Mouse (Mus musculus) MEL (cell line): Measurements from ENCODE around the gene Aldh9a1. TPM values are rescaled to one million over a fixed set of nuclear protein-coding genes. Genes with fewer than 3 reads are reported as not detected.
A peak's percentile ranks its signal among the peaks of the same experiment; 100 is the strongest.

Experiments used
- DNase-seq: peaks from one replicate; pipeline ENCODE4 v3.0.0; 2011; ENCODE audit warnings: low read depth, low spot score
- H3K27ac ChIP-seq: 2 replicates; pipeline ENCODE4 v1.5.1; 2012; ENCODE audit warnings: low read depth, mild to moderate bottlenecking, control low read depth, low read length, moderate library complexity; ENCODE audit not compliant: control insufficient read depth
- H3K27me3 ChIP-seq, 2 experiments: fragments of 150-350 bp in 1 of 2; sonication (generic) in 1 of 2; 2 replicates each; pipeline ENCODE4 v1.6.1; 2012; ENCODE audit warnings: low read length in 2 of 2, mild to moderate bottlenecking in 2 of 2, improper control_type of control experiment in 1 of 2, moderate library complexity in 1 of 2; ENCODE audit not compliant: insufficient read depth in 2 of 2, control insufficient read depth in 1 of 2
- H3K36me3 ChIP-seq, 2 experiments: 2 replicates each; pipeline ENCODE4 v1.6.1; 2012 to 2014; ENCODE audit warnings: low read length in 2 of 2, improper control_type of control experiment in 1 of 2, inconsistent platforms in 1 of 2, mild to moderate bottlenecking in 1 of 2; ENCODE audit not compliant: insufficient read depth in 2 of 2, control insufficient read depth in 1 of 2
- H3K4me1 ChIP-seq, 2 experiments: fragments of 150-350 bp in 1 of 2; sonication (generic) in 1 of 2; 2 replicates each; pipeline ENCODE4 v1.6.1; 2012; ENCODE audit warnings: low read length in 2 of 2, improper control_type of control experiment in 1 of 2, mild to moderate bottlenecking in 1 of 2; ENCODE audit not compliant: insufficient read depth in 2 of 2, control insufficient read depth in 1 of 2
- H3K4me3 ChIP-seq, 2 experiments: fragments of 150-350 bp in 1 of 2; sonication (generic) in 1 of 2; 2 replicates each; pipeline ENCODE4 v1.5.1; 2012; ENCODE audit warnings: low read depth in 2 of 2, low read length in 2 of 2, mild to moderate bottlenecking in 2 of 2, moderate library complexity in 2 of 2, control low read depth in 1 of 2, improper control_type of control experiment in 1 of 2; ENCODE audit not compliant: control insufficient read depth in 1 of 2, insufficient read depth in 1 of 2
- H3K79me2 ChIP-seq: 2 replicates; pipeline ENCODE4 v1.6.1; 2012; ENCODE audit warnings: mild to moderate bottlenecking, low read length, moderate library complexity; ENCODE audit not compliant: control insufficient read depth, poor library complexity, insufficient read depth
- H3K9ac ChIP-seq: 2 replicates; pipeline ENCODE4 v1.6.1; 2012; ENCODE audit warnings: low read depth, mild to moderate bottlenecking, control low read depth, low read length, moderate library complexity; ENCODE audit not compliant: control insufficient read depth, poor library complexity, severe bottlenecking
- H3K9me3 ChIP-seq: fragments of 150-350 bp; sonication (generic); replicated peaks from 2 replicates; pipeline ENCODE4 v1.6.1; 2012; ENCODE audit warnings: mild to moderate bottlenecking, low read length, improper control_type of control experiment, moderate library complexity; ENCODE audit not compliant: insufficient read depth
- CHD1 ChIP-seq: IDR thresholded peaks from 2 replicates; pipeline ENCODE4 v1.6.1; 2012; ENCODE audit warnings: low read depth, mild to moderate bottlenecking, inconsistent platforms, low read length, improper control_type of control experiment
- CHD2 ChIP-seq: IDR thresholded peaks from 2 replicates; pipeline ENCODE4 v1.6.1; 2011; ENCODE audit warnings: low read length, improper control_type of control experiment
- CTCF ChIP-seq, 3 experiments: IDR thresholded peaks in 2 of 3; conservative IDR thresholded peaks in 1 of 3; 2 replicates each; pipeline ENCODE4 v1.5.1; 2011 to 2012; ENCODE audit warnings: low read length in 3 of 3, low read depth in 2 of 3, mild to moderate bottlenecking in 2 of 3, improper control_type of control experiment in 1 of 3, inconsistent platforms in 1 of 3, mixed read lengths in 1 of 3, moderate library complexity in 1 of 3; ENCODE audit not compliant: control insufficient read depth in 1 of 3, insufficient read depth in 1 of 3, poor library complexity in 1 of 3, severe bottlenecking in 1 of 3
- E2F4 ChIP-seq: IDR thresholded peaks from 2 replicates; pipeline ENCODE4 v1.6.1; 2011; ENCODE audit warnings: low read depth, low read length, improper control_type of control experiment, borderline replicate concordance
- ELF1 ChIP-seq: IDR thresholded peaks from 2 replicates; pipeline ENCODE4 v1.6.1; 2014; ENCODE audit warnings: low read depth, mild to moderate bottlenecking, inconsistent platforms, low read length, improper control_type of control experiment, moderate library complexity
- EP300 ChIP-seq, 2 experiments: IDR thresholded peaks; 2 replicates each; pipeline ENCODE4 v1.6.1; 2011; ENCODE audit warnings: improper control_type of control experiment in 2 of 2, low read length in 2 of 2, low read depth in 1 of 2, mild to moderate bottlenecking in 1 of 2
- ETS1 ChIP-seq: IDR thresholded peaks from 2 replicates; pipeline ENCODE4 v1.6.1; 2012; ENCODE audit warnings: low read depth, mild to moderate bottlenecking, inconsistent platforms, low read length, improper control_type of control experiment, moderate library complexity
- GABPA ChIP-seq: IDR thresholded peaks from 2 replicates; pipeline ENCODE4 v1.6.1; 2012; ENCODE audit warnings: low read depth, mild to moderate bottlenecking, inconsistent platforms, low read length, improper control_type of control experiment, moderate library complexity
- HCFC1 ChIP-seq: IDR thresholded peaks from 2 replicates; pipeline ENCODE4 v1.6.1; 2012; ENCODE audit warnings: low read depth, mild to moderate bottlenecking, inconsistent platforms, low read length, improper control_type of control experiment, moderate library complexity
- JUND ChIP-seq: IDR thresholded peaks from 2 replicates; pipeline ENCODE4 v1.6.1; 2011; ENCODE audit warnings: low read depth, mild to moderate bottlenecking, improper control_type of control experiment, low read length
- KAT2A ChIP-seq: conservative IDR thresholded peaks from 2 replicates; pipeline ENCODE4 v1.6.1; 2012; ENCODE audit warnings: low read depth, low read length, improper control_type of control experiment, inconsistent platforms
- MAFK ChIP-seq: IDR thresholded peaks from 2 replicates; pipeline ENCODE4 v1.6.1; 2011; ENCODE audit warnings: low read depth, mild to moderate bottlenecking, low read length, improper control_type of control experiment, borderline replicate concordance
- MAX ChIP-seq: IDR thresholded peaks from 2 replicates; pipeline ENCODE4 v1.6.1; 2011; ENCODE audit warnings: low read length, improper control_type of control experiment
- MAZ ChIP-seq: IDR thresholded peaks from 2 replicates; pipeline ENCODE4 v1.6.1; 2012; ENCODE audit warnings: low read depth, mild to moderate bottlenecking, inconsistent platforms, low read length, improper control_type of control experiment
- MXI1 ChIP-seq: IDR thresholded peaks from 2 replicates; pipeline ENCODE4 v1.6.1; 2011; ENCODE audit warnings: mild to moderate bottlenecking, low read depth, low read length, improper control_type of control experiment
- MYB ChIP-seq: IDR thresholded peaks from 2 replicates; pipeline ENCODE4 v1.6.1; 2011; ENCODE audit warnings: mild to moderate bottlenecking, low read depth, low read length, improper control_type of control experiment
- MYC ChIP-seq: IDR thresholded peaks from 2 replicates; pipeline ENCODE4 v1.6.1; 2011; ENCODE audit warnings: low read depth, mild to moderate bottlenecking, low read length, improper control_type of control experiment, moderate library complexity
- NELFE ChIP-seq: IDR thresholded peaks from 2 replicates; pipeline ENCODE4 v1.6.1; 2011; ENCODE audit warnings: low read depth, low read length, improper control_type of control experiment
- NRF1 ChIP-seq: IDR thresholded peaks from 2 replicates; pipeline ENCODE4 v1.6.1; 2014; ENCODE audit warnings: low read depth, mild to moderate bottlenecking, inconsistent platforms, low read length, improper control_type of control experiment, moderate library complexity; ENCODE audit not compliant: poor library complexity, insufficient read depth, severe bottlenecking
- POLR2A ChIP-seq, 2 experiments: IDR thresholded peaks; 2 replicates each; pipeline ENCODE4 v1.6.1; 2011 to 2012; ENCODE audit warnings: low read length in 2 of 2, mild to moderate bottlenecking in 2 of 2, control low read depth in 1 of 2, improper control_type of control experiment in 1 of 2, low read depth in 1 of 2, moderate library complexity in 1 of 2; ENCODE audit not compliant: control insufficient read depth in 1 of 2, insufficient read depth in 1 of 2, poor library complexity in 1 of 2
- POLR2AphosphoS2 ChIP-seq: IDR thresholded peaks from 2 replicates; pipeline ENCODE4 v1.6.1; 2011; ENCODE audit warnings: low read length, improper control_type of control experiment
- POLR2AphosphoS5 ChIP-seq: IDR thresholded peaks from 2 replicates; pipeline ENCODE4 v1.6.1; 2012; ENCODE audit warnings: low read depth, borderline replicate concordance, mild to moderate bottlenecking, inconsistent platforms, low read length, moderate library complexity, mixed read lengths
- RAD21 ChIP-seq: IDR thresholded peaks from 2 replicates; pipeline ENCODE4 v1.6.1; 2011; ENCODE audit warnings: mild to moderate bottlenecking, low read depth, low read length, improper control_type of control experiment
- RCOR1 ChIP-seq: IDR thresholded peaks from 2 replicates; pipeline ENCODE4 v1.6.1; 2012; ENCODE audit warnings: low read depth, mild to moderate bottlenecking, inconsistent platforms, low read length, improper control_type of control experiment
- SIN3A ChIP-seq: IDR thresholded peaks from 2 replicates; pipeline ENCODE4 v1.6.1; 2012; ENCODE audit warnings: low read length, improper control_type of control experiment, inconsistent platforms
- SMC3 ChIP-seq: IDR thresholded peaks from 2 replicates; pipeline ENCODE4 v1.6.1; 2011; ENCODE audit warnings: low read depth, low read length, improper control_type of control experiment
- TBP ChIP-seq: IDR thresholded peaks from 2 replicates; pipeline ENCODE4 v1.8.0; 2011; ENCODE audit warnings: low read depth, low read length, improper control_type of control experiment
- TCF12 ChIP-seq: IDR thresholded peaks from 2 replicates; pipeline ENCODE4 v1.6.1; 2014; ENCODE audit warnings: low read depth, mild to moderate bottlenecking, inconsistent platforms, low read length, improper control_type of control experiment, moderate library complexity
- USF1 ChIP-seq: IDR thresholded peaks from 2 replicates; pipeline ENCODE4 v1.6.1; 2014; ENCODE audit warnings: low read depth, mild to moderate bottlenecking, inconsistent platforms, low read length, improper control_type of control experiment, moderate library complexity
- USF2 ChIP-seq, 2 experiments: IDR thresholded peaks; 2 replicates each; pipeline ENCODE4 v1.6.1; 2011 to 2012; ENCODE audit warnings: improper control_type of control experiment in 2 of 2, low read length in 2 of 2, borderline replicate concordance in 1 of 2, inconsistent platforms in 1 of 2, low read depth in 1 of 2, mild to moderate bottlenecking in 1 of 2; ENCODE audit not compliant: insufficient read depth in 1 of 2
- ZKSCAN1 ChIP-seq: IDR thresholded peaks from 2 replicates; pipeline ENCODE4 v1.6.1; 2012; ENCODE audit warnings: low read depth, mild to moderate bottlenecking, inconsistent platforms, low read length, improper control_type of control experiment, moderate library complexity
- ZMIZ1 ChIP-seq: IDR thresholded peaks from 2 replicates; pipeline ENCODE4 v1.6.1; 2012; ENCODE audit warnings: low read depth, mild to moderate bottlenecking, inconsistent platforms, low read length, improper control_type of control experiment, moderate library complexity
- polyA plus RNA-seq, 2 experiments: library from polyadenylated mRNA; stranded (reverse) in 1 of 2; unstranded in 1 of 2; fragments of >175 nt in 1 of 2; fragments of >200 nt in 1 of 2; gene quantifications; 2 replicates each; pipeline versions ENCODE4 v1.2.1 to v1.2.4; 2012; ENCODE audit warnings: low replicate concordance in 2 of 2, low read depth in 1 of 2; ENCODE audit not compliant: insufficient read length in 2 of 2, insufficient read depth in 1 of 2, missing spikeins in 1 of 2
- total RNA-seq: library from RNA; depleted of rRNA; stranded (reverse); fragments of 300-350 nt; gene quantifications from 2 replicates; pipeline ENCODE4 v1.2.3, GENCODE M21; 2012

Aldh9a1 gene
- total and polyA plus RNA-seq, 3 experiments, result 14.3 to 78.2 TPM; not detected in 1

DNA sequence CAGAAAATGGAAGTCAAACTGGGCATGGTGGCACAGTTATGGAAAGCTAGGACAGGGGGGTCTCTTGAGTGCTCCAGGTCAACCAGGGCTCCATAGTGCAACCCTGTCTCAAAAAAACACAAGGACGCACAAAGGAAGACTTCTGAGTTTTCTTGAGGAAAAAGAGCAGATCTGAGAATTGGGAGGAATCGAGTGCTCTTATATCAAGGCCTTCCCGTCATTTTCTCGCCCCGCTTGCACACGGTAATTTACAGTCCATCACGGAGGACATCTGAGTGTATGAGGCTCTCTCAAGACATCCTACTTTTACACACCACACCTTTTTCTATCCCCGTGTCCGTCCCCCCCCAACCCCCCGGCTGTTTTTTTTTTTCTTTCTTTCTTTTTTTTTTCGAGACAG, 42.1 kb upstream of the Aldh9a1 start:
- peak overlapping the region; percentile 59 for H3K27ac ChIP-seq

GRCm38 (mm10) chr1:167308261-167309054, 41.3 kb upstream of the Aldh9a1 start, which contains the start of gene Tmco1:
TSS of gene Tmco1 (plus strand) at chr1:167308378.
- Histone ChIP-seq H3K79me2 (peaks cover 27% of the 10 kb centered on the region), H3K36me3 (peaks cover 0 to 39% of the 10 kb centered on the region in 2 experiments; a peak in 3 of 4 replicates), H3K27me3 (no peaks in the 10 kb centered on the region; a peak in 1 of 4 replicates), H3K27ac (peak within 1 kb of the TSS; percentile 84), H3K9ac (peak within 1 kb of the TSS; percentile 96), H3K4me3 (peak within 1 kb of the TSS; percentile 61 to 95), H3K9me3 (no peaks in the 10 kb centered on the region), H3K4me1 (peaks cover 9 to 20% of the 10 kb centered on the region in 2 experiments)
- no peak for TF ChIP-seq GABPA
- TF ChIP-seq CTCF (IDR thresholded peaks at IDR 0.05 in 2 of 3, conservative IDR thresholded peaks at IDR 0.05 in 1 of 3; ENCODE audit: control insufficient read depth in 1 of 3, insufficient read depth in 1 of 3, low read depth in 2 of 3, low read length in 3 of 3, poor library complexity in 1 of 3, severe bottlenecking in 1 of 3), result peak in 2 of 3 experiments; percentile 37 to 46; a peak in 3 of 6 replicates
- TF ChIP-seq TCF12, result peak; percentile 71
- TF ChIP-seq JUND, result no peak
- peak; percentile 83 for TF ChIP-seq POLR2AphosphoS2
- TF ChIP-seq E2F4, result peak; percentile 96
- peak; percentile 93 for TF ChIP-seq KAT2A
- TF ChIP-seq SIN3A, result peak; percentile 76
- TF ChIP-seq USF2 (IDR thresholded peaks at IDR 0.05; ENCODE audit: borderline replicate concordance in 1 of 2, insufficient read depth in 1 of 2, low read depth in 1 of 2, low read length in 2 of 2), result no peak
- TF ChIP-seq HCFC1, result peak; percentile 95
- peak; percentile 91 for TF ChIP-seq ELF1
- TF ChIP-seq ZKSCAN1, result no peak
- no peak for TF ChIP-seq MYB
- peak in 1 of 2 experiments; percentile 88; a peak in 3 of 4 replicates for TF ChIP-seq POLR2A (IDR thresholded peaks at IDR 0.05; ENCODE audit: control insufficient read depth in 1 of 2, insufficient read depth in 1 of 2, low read depth in 1 of 2, low read length in 2 of 2, poor library complexity in 1 of 2)
- TF ChIP-seq MAX, result peak; percentile 66
- peak; percentile 98 for TF ChIP-seq CHD2
- TF ChIP-seq NELFE, result peak; percentile 89
- peak in 1 of 2 experiments; percentile 36; a peak in 2 of 4 replicates for TF ChIP-seq EP300 (IDR thresholded peaks at IDR 0.05; ENCODE audit: low read depth in 1 of 2, low read length in 2 of 2)
- TF ChIP-seq RCOR1, result peak; percentile 47; the same call in 1 of the 2 replicates
- no peak for TF ChIP-seq POLR2AphosphoS5
- TF ChIP-seq ETS1, result 0 out of 2 replicates have a peak, but pooled peaks have one; percentile 18
- peak; percentile 71 for TF ChIP-seq NRF1
- peak; percentile 81; the same call in 1 of the 2 replicates for TF ChIP-seq MAZ
- TF ChIP-seq MYC, result peak; percentile 66; the same call in 1 of the 2 replicates
- TF ChIP-seq MXI1, result peak; percentile 77
- peak; percentile 80 for TF ChIP-seq TBP
- no peak for TF ChIP-seq SMC3
- peak; percentile 99 for DNase-seq

More for the DNA sequence above, 42.1 kb upstream of the Aldh9a1 start:
- H3K4me1 ChIP-seq, result peaks cover 7 to 17% of the 10 kb centered on the region in 2 experiments
- peak overlapping the region; percentile 57 to 61 for H3K4me3 ChIP-seq
- TF ChIP-seq ZMIZ1 (no peak), CTCF (IDR thresholded peaks at IDR 0.05 in 2 of 3, conservative IDR thresholded peaks at IDR 0.05 in 1 of 3; ENCODE audit: control insufficient read depth in 1 of 3, insufficient read depth in 1 of 3, low read depth in 2 of 3, low read length in 3 of 3, poor library complexity in 1 of 3, severe bottlenecking in 1 of 3) (no peak), RAD21 (no peak), MAFK (no peak), POLR2AphosphoS5 (no peak), USF1 (no peak), CHD1 (no peak)
- peaks cover 24% of the 10 kb centered on the region for H3K79me2 ChIP-seq
- peak overlapping the region; percentile 83 for H3K9ac ChIP-seq
- H3K9me3 ChIP-seq, result no peaks in the 10 kb centered on the region
- peaks cover 0 to 2% of the 10 kb centered on the region in 2 experiments; a peak in 2 of 4 replicates for H3K27me3 ChIP-seq
- DNase-seq, result peak; percentile 64
- H3K36me3 ChIP-seq, result peaks cover 0 to 33% of the 10 kb centered on the region in 2 experiments; a peak in 3 of 4 replicates
